Mouse (Mus musculus) cortical plate, adult 2 months (tissue): ENCODE data around the gene Shisa7.

Experiments used
- CTCF ChIP-seq: fragments of 200-500 bp; IDR thresholded peaks from 2 replicates; pipeline ENCODE4 v1.5.1; 2011; ENCODE audit warnings: mild to moderate bottlenecking, control low read depth, low read length; ENCODE audit not compliant: insufficient read depth; ENCODE audit errors: extremely low read depth
- POLR2A ChIP-seq: fragments of 200-500 bp; IDR thresholded peaks from 2 replicates; pipeline ENCODE4 v1.6.1; 2011; ENCODE audit warnings: mild to moderate bottlenecking, low read length, control low read depth; ENCODE audit not compliant: insufficient read depth; ENCODE audit errors: extremely low read depth

- no peak for TF ChIP-seq CTCF
- peak; percentile 93 for TF ChIP-seq POLR2A
Measured at GRCm38 (mm10) chr7:4865579-4866493, 21.3 kb upstream of the Shisa7 start.
